Mouse (Mus musculus) CD4-positive, CD25-positive, alpha-beta regulatory T cell, adult 4 months (primary cell): Measurements from ENCODE around the gene Yy2. TPM values are rescaled to one million over a fixed set of nuclear protein-coding genes. Genes with fewer than 3 reads are reported as not detected.
A peak's percentile ranks its signal among the peaks of the same experiment; 100 is the strongest.

Source experiments
- ATAC-seq: one replicate; pipeline ENCODE4 v1.8.0; 2017
- polyA plus RNA-seq, 2 experiments: library from polyadenylated mRNA; unstranded; fragments of 100-300 nt; shearing (Covaris generic); gene quantifications; one replicate each; pipeline ENCODE4 v1.2.1; 2017

Gene Yy2
- polyA plus RNA-seq: 1 to 10 TPM; 4.2 to 5.1 TPM

GRCm38 (mm10) chrX:157568840-157569239 lies at the start of gene Yy2:
Yy2 (minus strand) TSS chrX:157568985.
- ATAC-seq: no peak

DNA sequence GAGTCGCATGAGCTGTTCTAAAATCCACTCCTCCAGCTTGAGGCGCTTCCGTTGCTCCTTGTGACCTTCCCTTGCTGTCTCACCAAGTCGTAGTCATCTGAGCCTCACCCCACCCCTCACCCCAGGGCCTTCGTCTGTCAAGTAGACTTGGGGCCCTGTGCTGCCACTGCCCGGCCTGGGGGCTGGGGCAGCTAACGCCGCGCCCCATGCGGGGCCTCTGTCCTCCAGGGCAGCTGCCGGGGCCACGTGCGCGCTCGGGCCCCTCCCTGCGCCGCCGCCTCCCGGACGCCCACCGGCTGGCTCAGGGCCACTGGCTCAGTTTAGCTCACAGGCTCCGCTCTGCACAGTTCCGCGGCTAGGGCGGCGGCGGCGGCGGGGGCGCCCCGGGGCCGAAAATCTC lies 44.1 kb upstream of the Yy2 start:
- ATAC-seq: no peak

DNA sequence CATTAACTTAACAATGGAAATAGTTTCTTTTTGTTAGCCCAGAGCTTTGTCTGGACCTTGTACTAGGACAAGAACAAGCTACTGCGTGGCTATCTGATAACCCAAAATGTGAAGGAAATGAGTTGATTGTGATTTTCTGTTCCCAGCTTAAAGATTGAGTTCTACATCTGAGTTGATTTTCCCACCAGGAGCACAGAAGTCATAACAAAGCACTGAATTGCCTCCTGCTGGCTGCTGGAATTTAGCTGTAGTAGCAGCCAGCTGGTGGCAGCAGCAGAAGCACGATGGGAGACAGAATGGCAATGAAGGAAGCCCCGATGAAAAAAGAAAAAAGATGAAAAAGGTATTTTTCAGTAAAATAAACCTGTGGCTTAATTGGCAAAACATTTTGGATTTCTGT lies 32.7 kb upstream of the Yy2 start:
- no peak for ATAC-seq

- peak; percentile 78 for ATAC-seq
Observed at GRCm38 (mm10) chrX:157598186-157598996, 29.6 kb upstream of the Yy2 start, which contains the start of gene Mbtps2. Mbtps2 (minus strand) TSS chrX:157598715.

GRCm38 (mm10) chrX:157597585-157598185 lies 28.9 kb upstream of the Yy2 start:
- peak; percentile 42 for ATAC-seq

GRCm38 (mm10) chrX:157596802-157597201 lies 28.0 kb upstream of the Yy2 start:
- ATAC-seq: peak; percentile 55

DNA sequence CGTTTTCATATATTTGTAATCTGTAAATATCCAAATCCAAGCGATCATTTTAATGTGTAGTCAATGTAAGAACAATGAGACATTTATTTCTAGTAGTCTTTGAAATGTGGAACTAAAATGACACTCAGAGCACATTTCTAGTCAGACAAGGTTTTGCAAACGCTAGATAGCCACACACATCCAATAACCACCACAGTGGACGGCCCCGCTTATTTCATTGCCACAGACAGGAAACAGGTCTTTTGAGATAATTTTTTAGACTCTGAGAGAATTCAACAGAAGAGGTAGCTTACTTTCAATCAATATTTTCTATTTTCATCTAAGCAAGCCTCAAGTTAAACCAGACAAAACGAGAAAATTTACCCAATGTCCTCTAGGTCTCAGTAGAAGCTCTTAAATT lies 27.1 kb upstream of the Yy2 start:
- no peak for ATAC-seq

GRCm38 (mm10) chrX:157594606-157595005 lies 25.8 kb upstream of the Yy2 start:
- no peak for ATAC-seq

- ATAC-seq: no peak
Observed at GRCm38 (mm10) chrX:157587001-157587400, 18.2 kb upstream of the Yy2 start.

DNA sequence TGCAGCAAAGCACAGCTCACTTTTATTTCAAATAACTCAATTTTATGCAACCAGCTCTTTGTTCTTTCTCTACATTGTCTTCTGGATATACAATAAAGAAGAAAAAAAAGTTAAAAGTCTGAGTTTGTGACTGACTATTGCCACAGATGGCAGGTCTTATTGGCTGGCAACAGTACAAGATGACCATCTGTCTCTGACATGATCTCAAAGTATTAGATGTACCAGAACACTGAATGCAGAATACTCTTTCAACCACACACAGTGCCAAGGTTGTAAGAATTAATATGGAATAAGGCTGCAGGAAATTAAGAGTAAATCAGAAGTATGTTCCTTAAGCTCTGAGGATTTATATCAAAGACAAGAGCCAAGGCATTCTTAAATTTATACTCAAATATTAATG lies 17.6 kb upstream of the Yy2 start:
- ATAC-seq: no peak

DNA sequence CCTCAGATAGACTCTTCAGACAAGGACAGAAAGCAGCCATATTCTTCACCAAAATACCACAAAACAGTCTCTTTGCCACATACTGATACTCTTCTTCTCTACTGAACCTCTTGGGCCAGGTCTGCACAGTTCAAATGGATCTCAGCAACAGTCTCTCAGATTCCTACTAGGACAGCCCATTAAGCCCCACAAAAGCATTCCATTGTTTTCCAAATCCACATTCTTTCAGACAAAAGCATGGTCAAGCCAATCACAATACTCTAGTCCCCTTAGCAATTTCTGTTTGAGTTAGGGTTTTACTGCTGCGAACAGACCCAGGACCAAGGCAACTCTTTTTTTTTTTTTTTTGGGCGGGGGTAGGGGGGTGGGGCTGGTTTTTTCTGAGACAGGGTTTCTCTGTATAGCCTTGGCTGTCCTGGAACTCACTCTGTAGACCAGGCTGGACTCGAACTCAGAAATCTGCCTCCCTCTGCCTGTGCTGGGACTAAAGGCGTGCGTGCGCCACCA lies 10.4 kb upstream of the Yy2 start:
- no peak for ATAC-seq

GRCm38 (mm10) chrX:157574683-157575082 lies 5.9 kb upstream of the Yy2 start:
- ATAC-seq: no peak

GRCm38 (mm10) chrX:157563794-157564193 lies 5.0 kb downstream of the Yy2 start:
- ATAC-seq: no peak

- no peak for ATAC-seq
Observed at GRCm38 (mm10) chrX:157547082-157547481, 21.7 kb downstream of the Yy2 start.

Other genes starting within 250 kb of the Yy2 start
- gene Phex, start 153.7 kb downstream of the Yy2 start, polyA plus RNA-seq: not detected
- gene Sms, start 76.7 kb downstream of the Yy2 start, polyA plus RNA-seq: 10 to 100 TPM; 46.7 to 62.0 TPM
- gene Mbtps2, start 29.7 kb upstream of the Yy2 start, polyA plus RNA-seq: 10 to 100 TPM; 11.1 to 14.0 TPM
- not detected for gene Smpx, start 129.9 kb upstream of the Yy2 start, polyA plus RNA-seq
- not detected for gene Klhl34, start 249.4 kb upstream of the Yy2 start, polyA plus RNA-seq